Mouse (Mus musculus) adrenal gland, postnatal 4 days (tissue): ENCODE results near the gene Zbtb7b. TPM values are rescaled to one million over a fixed set of nuclear protein-coding genes. Genes with fewer than 3 reads are reported as not detected.

Source experiments
- DNase-seq, 2 experiments: peaks; one replicate each; pipeline ENCODE4 v3.0.0; 2021 to 2022; ENCODE audit warnings: low spot score in 2 of 2, mixed read lengths in 2 of 2
- total RNA-seq, 2 experiments: library from RNA; stranded (reverse); gene quantifications; 2 replicates each; pipeline ENCODE4 v1.2.3; 2021

Zbtb7b gene
- total RNA-seq, 2 experiments from 2014 or later, result 41.8 to 47.2 TPM

- DNase-seq, result peak in 1 of 2 experiments; percentile 57
These were observed 55.2 kb downstream of the Zbtb7b start for GRCm38 (mm10) chr3:89339416-89339815.

GRCm38 (mm10) chr3:89337721-89338578, 56.6 kb downstream of the Zbtb7b start, which contains the start of gene Efna4:
TSS of gene Efna4 (minus strand) at chr3:89338028.
- DNase-seq, result no peak

- no peak for DNase-seq
These were observed 57.4 kb downstream of the Zbtb7b start for GRCm38 (mm10) chr3:89337062-89337720.

DNA sequence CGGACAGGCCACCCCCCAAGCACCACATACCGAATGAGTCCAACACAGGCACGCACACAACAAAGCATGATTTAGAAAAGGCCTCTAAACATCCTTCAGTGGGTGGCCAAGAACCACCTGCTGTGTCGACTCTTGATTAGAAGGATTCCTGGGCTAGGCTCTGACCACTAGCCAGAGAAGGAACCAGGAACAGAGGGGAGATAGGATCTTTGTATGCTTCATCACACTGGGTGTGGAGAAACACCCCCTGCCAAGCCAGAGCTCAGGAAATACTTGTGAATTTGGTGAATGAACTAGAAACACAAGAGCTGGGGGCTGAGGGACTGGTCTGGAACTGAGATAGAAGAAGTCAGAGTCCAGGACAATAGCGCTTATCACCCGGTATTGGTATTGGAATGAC, 58.0 kb downstream of the Zbtb7b start:
- DNase-seq, result no peak

DNA sequence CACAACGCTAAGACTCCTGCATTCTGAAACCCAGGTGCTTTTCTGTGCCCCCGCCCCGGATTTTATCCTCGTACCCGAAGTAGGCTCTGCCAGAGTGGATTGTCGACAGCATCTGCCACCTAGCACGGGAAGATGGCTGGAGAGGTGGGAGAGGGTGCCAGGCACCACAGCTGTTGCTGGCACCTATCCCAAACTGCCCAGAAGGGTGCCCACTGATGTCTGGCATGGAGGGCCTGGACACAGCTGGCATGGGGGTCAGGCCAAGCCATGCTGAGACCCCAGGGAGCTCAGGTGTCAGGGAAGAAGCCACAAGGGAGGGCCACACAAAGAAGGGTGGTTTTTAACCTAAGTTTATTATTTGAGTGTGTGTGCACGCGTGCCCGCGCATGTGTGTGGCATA, 61.5 kb downstream of the Zbtb7b start:
- no peak for DNase-seq

GRCm38 (mm10) chr3:89332476-89332875, 62.1 kb downstream of the Zbtb7b start:
- no peak for DNase-seq

GRCm38 (mm10) chr3:89332013-89332412, 62.6 kb downstream of the Zbtb7b start:
- no peak for DNase-seq

- DNase-seq, result no peak
These were observed 63.0 kb downstream of the Zbtb7b start for GRCm38 (mm10) chr3:89331561-89331960.

DNA sequence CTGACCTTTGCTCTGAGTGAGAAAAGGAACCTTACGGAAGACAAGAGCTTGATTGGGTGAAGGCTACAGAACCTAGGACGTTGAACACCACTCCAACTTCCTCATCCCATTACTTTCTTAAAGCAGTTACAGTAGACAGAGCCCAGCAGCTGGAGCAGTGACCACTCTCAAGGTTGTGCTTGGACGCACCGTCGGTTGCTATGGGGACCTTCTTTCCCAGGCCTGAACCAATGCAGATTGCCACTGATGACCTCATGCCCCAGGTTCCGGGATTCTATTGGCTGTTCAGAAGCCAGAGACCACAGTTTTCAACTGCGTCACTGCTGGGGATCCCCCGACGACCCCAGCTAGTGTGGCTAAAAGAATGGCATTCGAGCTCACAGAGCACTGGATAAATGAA, 63.6 kb downstream of the Zbtb7b start:
- DNase-seq, result no peak

- no peak for DNase-seq
These were observed 64.2 kb downstream of the Zbtb7b start for GRCm38 (mm10) chr3:89330346-89330745.

DNA sequence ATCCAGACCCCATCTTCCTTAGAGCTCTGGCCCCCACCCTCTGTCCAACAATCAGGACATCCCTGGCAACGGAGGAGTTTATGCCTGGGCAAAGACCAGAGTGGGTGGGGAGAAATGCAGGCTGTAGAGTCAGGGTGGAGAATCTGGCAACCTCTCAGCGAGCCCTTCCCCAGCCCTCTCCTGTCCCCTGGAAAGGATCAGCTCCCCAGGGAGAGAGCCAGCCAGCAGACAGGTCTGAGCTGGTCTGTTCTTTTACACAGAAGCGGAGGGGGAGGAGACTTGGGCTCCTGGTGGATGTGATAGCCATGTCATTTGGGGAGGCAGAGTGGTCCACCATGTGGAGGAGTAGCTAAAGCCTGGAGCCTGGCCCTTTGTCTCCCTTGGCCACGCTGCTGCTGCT, 66.0 kb downstream of the Zbtb7b start:
- no peak for DNase-seq

Other genes starting within 250 kb of the Zbtb7b start
- 10 to 100 TPM; 15.0 to 17.8 TPM for gene Hcn3, start 234.6 kb downstream of the Zbtb7b start, total RNA-seq
- gene Clk2, start 230.0 kb downstream of the Zbtb7b start, total RNA-seq, result 100 to 1,000 TPM; 103 TPM
- 100 to 1,000 TPM; 114 to 122 TPM for gene Scamp3, start 217.3 kb downstream of the Zbtb7b start, total RNA-seq
- gene Fam189b, start 211.6 kb downstream of the Zbtb7b start, total RNA-seq, result 10 to 100 TPM; 27.2 to 34.1 TPM
- gene Gba, start 191.8 kb downstream of the Zbtb7b start, total RNA-seq, result 10 to 100 TPM; 60.8 to 61.2 TPM
- gene Thbs3, start 179.6 kb downstream of the Zbtb7b start, total RNA-seq, result 10 to 100 TPM; 31.1 to 36.7 TPM
- gene Mtx1, start 167.7 kb downstream of the Zbtb7b start, total RNA-seq, result 100 to 1,000 TPM; 179 to 182 TPM
- 1 to 10 TPM; 1.2 to 8.9 TPM for gene Muc1, start 165.7 kb downstream of the Zbtb7b start, total RNA-seq
- gene Krtcap2, start 148.8 kb downstream of the Zbtb7b start, total RNA-seq, result 100 to 1,000 TPM; 120 to 130 TPM
- gene Trim46, start 148.5 kb downstream of the Zbtb7b start, total RNA-seq, result 1 to 10 TPM; 3.4 to 4.9 TPM
- gene Dpm3, start 135.4 kb downstream of the Zbtb7b start, total RNA-seq, result 100 to 1,000 TPM; 108 TPM
- 10 to 100 TPM; 62.4 to 63.1 TPM for gene Slc50a1, start 124.2 kb downstream of the Zbtb7b start, total RNA-seq
- 10 to 100 TPM; 32.1 to 35.2 TPM for gene Efna1, start 113.6 kb downstream of the Zbtb7b start, total RNA-seq
- 1 to 10 TPM in 1 of 2 experiments, under 1 TPM in 1; 0.84 to 1.6 TPM for gene Efna3, start 71.8 kb downstream of the Zbtb7b start, total RNA-seq
- gene Efna4, start 56.7 kb downstream of the Zbtb7b start, total RNA-seq, result 1 to 10 TPM; 3.3 to 6.1 TPM
- gene Adam15, start 44.8 kb downstream of the Zbtb7b start, total RNA-seq, result 10 to 100 TPM; 60.7 to 74.6 TPM
- under 1 TPM; 0.25 to 0.48 TPM for gene Dcst2, start 32.8 kb downstream of the Zbtb7b start, total RNA-seq
- 1 to 10 TPM in 1 of 2 experiments, under 1 TPM in 1; 0.81 to 1.2 TPM for gene Dcst1, start 29.5 kb downstream of the Zbtb7b start, total RNA-seq
- gene Lenep, start 8.0 kb upstream of the Zbtb7b start, total RNA-seq, result not detected
- gene Flad1, start 17.1 kb upstream of the Zbtb7b start, total RNA-seq, result 10 to 100 TPM; 30.9 to 36.8 TPM
- 10 to 100 TPM; 64.2 to 66.3 TPM for gene Cks1b, start 23.6 kb upstream of the Zbtb7b start, total RNA-seq
- 100 to 1,000 TPM; 142 to 145 TPM for gene Shc1, start 23.7 kb upstream of the Zbtb7b start, total RNA-seq
- gene Pygo2, start 35.4 kb upstream of the Zbtb7b start, total RNA-seq, result 10 to 100 TPM; 43.0 to 44.3 TPM
- 10 to 100 TPM; 58.7 to 58.8 TPM for gene Pbxip1, start 41.9 kb upstream of the Zbtb7b start, total RNA-seq
- gene Pmvk, start 59.8 kb upstream of the Zbtb7b start, total RNA-seq, result 10 to 100 TPM; 14.9 to 17.3 TPM
- 1 to 10 TPM; 6.6 to 7.2 TPM for gene Kcnn3, start 125.4 kb upstream of the Zbtb7b start, total RNA-seq